Mouse (Mus musculus): ENCODE results near the gene Pinlyp. TPM values are rescaled to one million over a fixed set of nuclear protein-coding genes. Genes with fewer than 3 reads are reported as not detected.
A peak's percentile ranks its signal among the peaks of the same experiment; 100 is the strongest.
"Not testable (repeated sequence)": the region's sequence is repeated elsewhere in the genome, so short reads cannot be mapped to it uniquely, and the experiment has no call there.

The Pinlyp gene
- polyA plus RNA-seq, 1 experiment, result not detected

DNA sequence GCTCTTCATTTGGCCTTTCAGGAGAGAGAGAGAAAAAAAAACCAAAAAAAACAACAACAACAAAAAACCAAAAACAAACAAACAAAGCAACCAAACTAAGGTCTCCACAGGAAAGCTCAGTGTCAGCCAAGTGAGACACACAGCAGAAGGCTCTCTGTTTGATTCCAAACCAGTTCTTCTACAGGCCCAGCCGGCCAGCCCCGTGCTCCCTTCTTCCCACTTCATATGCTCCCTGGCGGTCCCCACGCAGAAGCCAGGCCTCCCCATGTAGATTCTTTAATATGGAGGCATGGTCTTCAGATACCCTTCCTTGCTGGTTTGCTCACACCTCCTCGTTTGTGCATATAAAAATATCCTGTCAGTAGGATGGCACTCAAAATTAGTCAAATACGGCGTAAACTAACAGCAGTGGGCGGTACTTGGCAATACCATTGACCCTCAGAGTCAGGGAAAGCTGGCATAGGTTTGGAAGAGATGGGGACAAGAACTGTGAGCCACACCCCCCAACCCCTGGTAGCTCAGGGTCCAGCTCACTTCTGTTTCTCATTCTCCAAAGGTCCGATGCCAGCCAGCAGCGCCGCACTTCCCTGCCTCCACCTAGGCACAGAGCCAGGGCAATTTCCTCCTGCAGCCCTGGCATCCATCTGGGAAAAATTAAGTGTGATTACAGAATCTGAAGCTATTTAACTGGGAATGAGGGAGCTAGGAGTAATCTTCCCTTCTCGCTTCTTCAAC, 20.1 kb downstream of the Pinlyp start:
- 76% methylated on average over 12 of the region's 12 CpGs for WGBS
- H3K4me3 ChIP-seq (ENCODE audit: insufficient read depth, low read depth, low read length), result no peak overlapping the region
- no peak for DNase-seq

DNA sequence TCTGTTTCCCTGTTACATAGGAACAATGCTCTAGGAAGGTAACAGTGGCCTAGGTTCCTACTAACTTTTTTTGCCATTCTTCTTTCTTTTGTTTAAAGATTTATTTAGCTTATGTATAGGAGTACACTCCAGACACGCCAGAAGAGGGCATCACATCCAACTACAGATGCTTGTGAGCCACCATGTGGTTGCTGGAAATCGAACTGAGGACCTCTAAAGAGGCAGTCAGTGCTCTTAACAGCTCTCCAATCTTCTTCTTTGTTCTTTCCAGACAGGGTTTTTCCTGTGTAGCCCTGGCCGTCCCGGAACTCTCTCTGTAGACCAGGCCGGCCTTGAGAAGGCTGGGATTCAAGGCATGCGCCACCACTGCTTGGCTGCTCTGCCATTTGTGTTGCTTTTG, 20.9 kb downstream of the Pinlyp start:
- Histone ChIP-seq H3K27ac (ENCODE audit: insufficient read depth, low read depth, low read length) (no peak overlapping the region), H3K36me3 (ENCODE audit: control insufficient read depth, insufficient read depth, low read length) (no peaks in the 10 kb centered on the region), H3K27me3 (replicated peaks; ENCODE audit: control insufficient read depth, insufficient read depth, low read length) (no peaks in the 10 kb centered on the region), H3K4me3 (ENCODE audit: insufficient read depth, low read depth, low read length) (no peak overlapping the region), H3K4me1 (ENCODE audit: control insufficient read depth, insufficient read depth, low read length) (peaks cover 6% of the 10 kb centered on the region)
- TF ChIP-seq CTCF (conservative IDR thresholded peaks at IDR 0.05; ENCODE audit: insufficient read depth, insufficient read length, low read depth, low read length), result peak; percentile 19; the same call in 1 of the 2 replicates
- no peak for TF ChIP-seq POLR2A (IDR thresholded peaks at IDR 0.05; ENCODE audit: low read depth, low read length)
- no peak for DNase-seq
- WGBS, result 76% methylated on average over 6 of the region's 6 CpGs

More for the DNA sequence above, 20.1 kb downstream of the Pinlyp start:
- TF ChIP-seq CTCF (conservative IDR thresholded peaks at IDR 0.05; ENCODE audit: insufficient read depth, insufficient read length, low read depth, low read length), result no peak
- TF ChIP-seq POLR2A (IDR thresholded peaks at IDR 0.05; ENCODE audit: low read depth, low read length), result no peak
- no peaks in the 10 kb centered on the region for H3K36me3 ChIP-seq (ENCODE audit: control insufficient read depth, insufficient read depth, low read length)
- H3K27ac ChIP-seq (ENCODE audit: insufficient read depth, low read depth, low read length), result no peak overlapping the region
- H3K27me3 ChIP-seq (replicated peaks; ENCODE audit: control insufficient read depth, insufficient read depth, low read length), result no peaks in the 10 kb centered on the region
- H3K4me1 ChIP-seq (ENCODE audit: control insufficient read depth, insufficient read depth, low read length), result peaks cover 6% of the 10 kb centered on the region

DNA sequence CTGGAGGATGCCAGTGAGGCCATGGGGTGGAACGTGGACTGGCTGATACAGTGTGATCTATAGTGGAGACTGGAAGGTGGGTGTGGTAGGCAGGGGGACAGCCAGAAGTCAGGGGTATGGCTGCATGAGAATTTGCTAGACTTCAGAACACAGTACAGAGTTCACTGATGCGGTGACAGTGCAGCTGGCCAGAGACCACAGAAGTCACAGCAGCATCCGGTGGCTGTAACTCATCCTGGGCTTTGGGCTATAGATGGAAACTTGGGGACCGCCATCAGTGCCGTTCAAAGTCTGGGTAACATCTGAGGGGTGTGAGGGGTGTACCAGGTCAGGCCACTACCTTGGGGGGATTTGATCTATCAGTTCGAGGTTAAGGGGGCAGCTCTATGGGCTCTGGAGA, 22.2 kb downstream of the Pinlyp start:
- no peak for TF ChIP-seq CTCF (conservative IDR thresholded peaks at IDR 0.05; ENCODE audit: insufficient read depth, insufficient read length, low read depth, low read length)
- no peak for TF ChIP-seq POLR2A (IDR thresholded peaks at IDR 0.05; ENCODE audit: low read depth, low read length)
- no peak overlapping the region for H3K4me3 ChIP-seq (ENCODE audit: insufficient read depth, low read depth, low read length)
- DNase-seq, result no peak
- 69% methylated on average over 6 of the region's 6 CpGs for WGBS
- no peak overlapping the region for H3K27ac ChIP-seq (ENCODE audit: insufficient read depth, low read depth, low read length)
- H3K36me3 ChIP-seq (ENCODE audit: control insufficient read depth, insufficient read depth, low read length), result no peaks in the 10 kb centered on the region
- H3K4me1 ChIP-seq (ENCODE audit: control insufficient read depth, insufficient read depth, low read length), result no peaks in the 10 kb centered on the region
- no peaks in the 10 kb centered on the region for H3K27me3 ChIP-seq (replicated peaks; ENCODE audit: control insufficient read depth, insufficient read depth, low read length)

DNA sequence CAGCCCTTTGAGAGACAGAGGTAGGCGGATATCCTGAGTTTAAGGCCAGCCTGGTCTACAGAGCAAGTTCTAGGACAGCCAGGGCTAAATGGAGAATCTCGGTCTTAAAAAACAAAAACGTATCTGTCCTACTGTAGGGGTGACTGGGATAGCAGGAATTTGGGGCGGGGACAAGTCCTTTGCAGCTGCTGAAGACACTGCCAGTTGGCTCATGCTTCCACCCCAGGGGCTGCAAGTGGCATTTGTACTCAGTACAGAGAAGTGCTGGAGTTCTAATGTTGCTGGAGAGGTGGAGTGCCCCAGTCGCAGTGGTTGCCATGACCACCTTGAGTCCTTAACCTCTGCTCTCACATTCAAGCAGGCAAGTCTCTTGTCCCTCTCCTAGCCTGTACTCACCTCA, 23.1 kb downstream of the Pinlyp start:
- Histone ChIP-seq H3K36me3 (ENCODE audit: control insufficient read depth, insufficient read depth, low read length) (no peaks in the 10 kb centered on the region), H3K4me1 (ENCODE audit: control insufficient read depth, insufficient read depth, low read length) (no peaks in the 10 kb centered on the region), H3K27ac (ENCODE audit: insufficient read depth, low read depth, low read length) (no peak overlapping the region), H3K4me3 (ENCODE audit: insufficient read depth, low read depth, low read length) (no peak overlapping the region), H3K27me3 (replicated peaks; ENCODE audit: control insufficient read depth, insufficient read depth, low read length) (no peaks in the 10 kb centered on the region)
- TF ChIP-seq POLR2A (IDR thresholded peaks at IDR 0.05; ENCODE audit: low read depth, low read length), result no peak
- 53% methylated on average over 5 of the region's 5 CpGs for WGBS
- DNase-seq, result no peak

DNA sequence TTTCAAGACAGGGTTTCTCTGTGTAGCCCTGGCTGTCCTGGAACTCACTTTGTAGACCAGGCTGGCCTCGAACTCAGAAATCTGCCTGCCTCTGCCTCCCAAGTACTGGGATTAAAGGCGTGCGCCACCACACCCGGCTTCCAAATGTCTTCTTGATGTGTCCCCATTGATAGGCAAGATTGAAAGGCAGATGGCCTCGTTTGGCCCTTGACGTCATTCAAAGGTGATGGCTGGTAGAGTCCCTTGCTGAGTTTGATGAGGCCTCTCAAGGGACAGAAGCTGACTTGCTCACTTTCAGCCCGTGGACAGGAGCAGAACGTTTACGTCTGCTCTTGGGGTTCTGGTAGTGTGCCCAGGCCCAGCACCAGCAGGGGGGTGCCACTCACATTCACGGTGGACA, 25.9 kb downstream of the Pinlyp start:
- H3K27me3 ChIP-seq (replicated peaks; ENCODE audit: control insufficient read depth, insufficient read depth, low read length); H3K4me1 ChIP-seq (ENCODE audit: control insufficient read depth, insufficient read depth, low read length); H3K36me3 ChIP-seq (ENCODE audit: control insufficient read depth, insufficient read depth, low read length); H3K4me3 ChIP-seq (ENCODE audit: insufficient read depth, low read depth, low read length); DNase-seq; H3K27ac ChIP-seq (ENCODE audit: insufficient read depth, low read depth, low read length): not testable (repeated sequence)
- 90% methylated on average over 10 of the region's 10 CpGs for WGBS

DNA sequence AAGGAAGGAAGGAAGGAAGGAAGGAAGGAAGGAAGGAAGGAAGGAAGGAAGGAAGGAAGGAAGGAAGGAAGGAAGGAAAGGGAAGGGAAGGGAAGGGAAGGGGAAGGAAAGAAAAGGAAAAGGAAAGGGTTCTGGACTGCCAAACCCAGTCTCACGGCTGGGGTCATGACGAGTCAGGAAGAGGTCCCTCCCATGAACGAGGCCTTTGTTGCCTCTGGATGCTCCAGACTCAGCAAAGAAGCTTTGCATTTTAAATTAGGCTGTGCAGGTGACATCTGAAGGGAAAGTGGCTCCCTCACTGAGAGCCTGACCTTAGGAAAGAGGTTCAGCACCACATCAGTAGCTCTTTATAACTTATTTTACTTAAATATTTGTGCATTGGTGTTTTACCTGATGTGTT, 26.8 kb downstream of the Pinlyp start:
- Histone ChIP-seq H3K4me3 (ENCODE audit: insufficient read depth, low read depth, low read length) (no peak overlapping the region), H3K27me3 (replicated peaks; ENCODE audit: control insufficient read depth, insufficient read depth, low read length) (no peaks in the 10 kb centered on the region), H3K36me3 (ENCODE audit: control insufficient read depth, insufficient read depth, low read length) (no peaks in the 10 kb centered on the region), H3K4me1 (ENCODE audit: control insufficient read depth, insufficient read depth, low read length) (no peaks in the 10 kb centered on the region), H3K27ac (ENCODE audit: insufficient read depth, low read depth, low read length) (no peak overlapping the region)
- TF ChIP-seq POLR2A (IDR thresholded peaks at IDR 0.05; ENCODE audit: low read depth, low read length) (no peak), CTCF (conservative IDR thresholded peaks at IDR 0.05; ENCODE audit: insufficient read depth, insufficient read length, low read depth, low read length) (no peak)
- WGBS, result 50% methylated on average over 3 of the region's 3 CpGs
- no peak for DNase-seq

DNA sequence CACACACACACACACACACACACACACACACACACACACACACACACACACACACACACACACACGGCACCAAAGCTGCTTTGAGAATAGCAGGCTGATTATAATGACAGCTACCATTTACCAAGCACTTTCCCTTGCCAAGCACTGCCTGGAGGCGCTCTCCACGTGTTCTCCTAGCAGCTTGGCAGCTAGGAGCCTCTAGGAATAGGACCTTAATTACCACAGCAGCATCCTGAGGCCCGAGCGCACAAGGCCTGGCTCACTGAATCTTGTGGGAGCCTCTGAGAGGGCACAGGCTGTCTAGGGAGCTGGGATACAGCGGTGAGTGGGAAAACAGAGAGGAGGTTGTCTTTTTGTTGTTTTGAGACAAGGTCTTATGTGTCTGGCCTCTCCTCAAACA, 28.3 kb downstream of the Pinlyp start:
- Histone ChIP-seq H3K4me3 (ENCODE audit: insufficient read depth, low read depth, low read length) (no peak overlapping the region), H3K36me3 (ENCODE audit: control insufficient read depth, insufficient read depth, low read length) (no peaks in the 10 kb centered on the region), H3K27me3 (replicated peaks; ENCODE audit: control insufficient read depth, insufficient read depth, low read length) (no peaks in the 10 kb centered on the region), H3K27ac (ENCODE audit: insufficient read depth, low read depth, low read length) (no peak overlapping the region), H3K4me1 (ENCODE audit: control insufficient read depth, insufficient read depth, low read length) (no peaks in the 10 kb centered on the region)
- no peak for DNase-seq
- WGBS, result 68% methylated on average over 6 of the region's 6 CpGs
- no peak for TF ChIP-seq POLR2A (IDR thresholded peaks at IDR 0.05; ENCODE audit: low read depth, low read length)
- TF ChIP-seq CTCF (conservative IDR thresholded peaks at IDR 0.05; ENCODE audit: insufficient read depth, insufficient read length, low read depth, low read length), result no peak

Measured in kidney, adult 2 months (tissue).